Comparison of ENCODE assay signal across 8 mouse cellular contexts in the genomic region with DNA sequence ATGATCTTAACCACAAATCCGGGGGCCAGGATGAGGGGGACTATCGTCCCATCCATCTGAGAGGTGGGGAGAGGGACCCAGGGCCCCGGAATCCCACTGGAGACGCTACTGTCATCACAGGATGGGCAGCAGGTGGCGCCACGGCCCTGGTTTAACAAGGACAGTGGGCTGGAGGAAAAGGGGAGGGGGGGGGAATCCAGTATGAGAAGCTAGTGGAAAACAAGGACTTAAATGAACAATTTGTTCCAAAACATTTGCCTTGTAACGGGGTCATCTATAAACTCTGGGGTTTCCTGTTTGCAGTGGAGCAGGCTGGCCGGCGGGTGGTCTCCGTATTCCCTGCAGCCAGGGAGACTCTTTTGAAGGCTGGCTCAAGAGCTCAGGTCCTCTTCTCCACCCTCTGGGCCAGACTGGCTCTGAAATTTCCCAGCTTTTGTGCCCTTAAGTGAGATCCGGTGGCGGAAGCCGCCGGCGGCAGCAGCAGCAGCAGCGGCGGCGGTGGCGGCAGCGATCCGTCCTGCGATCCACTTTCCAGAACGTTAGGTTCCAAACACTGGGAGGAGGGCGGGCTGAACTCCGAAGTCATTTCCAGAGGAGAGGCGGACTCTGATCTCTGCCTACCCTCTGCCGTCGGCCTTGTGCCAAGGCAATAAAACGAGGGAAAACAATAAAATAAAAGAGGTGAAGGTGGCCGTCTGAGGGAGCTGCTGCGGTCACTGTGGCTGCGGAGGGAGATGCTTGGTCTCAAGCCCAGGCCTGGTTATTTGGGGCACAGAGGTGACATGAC.
DNase-seq lines count a peak whose midpoint lies in the region; ATAC-seq and TF ChIP-seq lines count a peak whose summit lies in the region.

No protein-coding gene starts in this region.

- H3K79me2 ChIP-seq in heart, adult 2 months (replicated peaks; ENCODE audit: control insufficient read depth, insufficient read depth, low read length): no peaks in the 10 kb centered on the region

- no peak; the same call in 1 of the 2 replicates for TF ChIP-seq POLR2A in heart, adult 2 months (IDR thresholded peaks at IDR 0.05; ENCODE audit: insufficient read depth, low read depth, low read length)
- no peak for TF ChIP-seq POLR2A in kidney, adult 2 months (IDR thresholded peaks at IDR 0.05; ENCODE audit: low read depth, low read length)

- H3K4me1 ChIP-seq in embryonic facial prominence, embryonic 10.5 days: peaks cover 36% of the 10 kb centered on the region
- H3K4me1 ChIP-seq in heart, adult 2 months (ENCODE audit: control insufficient read depth, insufficient read depth, low read length): peaks cover 3% of the 10 kb centered on the region; the same call in 1 of the 2 replicates
- peaks cover 9% of the 10 kb centered on the region for H3K4me1 ChIP-seq in kidney, adult 2 months (ENCODE audit: control insufficient read depth, insufficient read depth, low read length)
- H3K4me1 ChIP-seq in limb, embryonic 11.5 days (ENCODE audit: control insufficient read depth, insufficient read depth, low read length): peaks cover 12% of the 10 kb centered on the region
- peaks cover 36% of the 10 kb centered on the region for H3K4me1 ChIP-seq in midbrain, embryonic 12.5 days

- peak; percentile 26; the same call in 1 of the 2 replicates for ATAC-seq in limb, embryonic 11.5 days (ENCODE audit: insufficient number of reproducible peaks, low FRiP score, low TSS enrichment, low read depth)
- peak; percentile 59 for ATAC-seq in midbrain, embryonic 12.5 days (ENCODE audit: low FRiP score, low read depth)

- H3K4me3 ChIP-seq in embryonic facial prominence, embryonic 10.5 days: peak overlapping the region; percentile 57
- peak overlapping the region; percentile 52 for H3K4me3 ChIP-seq in heart, adult 2 months
- peak overlapping the region; percentile 23 for H3K4me3 ChIP-seq in kidney, adult 2 months (ENCODE audit: insufficient read depth, low read depth, low read length)
- peak overlapping the region; percentile 24 for H3K4me3 ChIP-seq in limb, embryonic 11.5 days (ENCODE audit: low read depth, low read length)
- peak overlapping the region; percentile 34 for H3K4me3 ChIP-seq in midbrain, embryonic 12.5 days

- 1% methylated on average over 32 of the region's 32 CpGs for WGBS in embryonic facial prominence, embryonic 10.5 days
- under 1% methylated on average over 32 of the region's 32 CpGs for WGBS in heart, adult 2 months
- 1% methylated on average over 32 of the region's 32 CpGs for WGBS in kidney, adult 2 months
- WGBS in limb, embryonic 11.5 days: under 1% methylated on average over 32 of the region's 32 CpGs
- WGBS in midbrain, embryonic 12.5 days: 1% methylated on average over 32 of the region's 32 CpGs

- H3K27ac ChIP-seq in embryonic facial prominence, embryonic 10.5 days (replicated peaks): peak overlapping the region; percentile 80
- H3K27ac ChIP-seq in heart, adult 2 months: peak overlapping the region; percentile 81
- peak overlapping the region; percentile 33 for H3K27ac ChIP-seq in kidney, adult 2 months (ENCODE audit: insufficient read depth, low read depth, low read length)
- peak overlapping the region; percentile 79 for H3K27ac ChIP-seq in limb, embryonic 11.5 days (replicated peaks; ENCODE audit: low read depth, low read length)
- peak overlapping the region; percentile 54 for H3K27ac ChIP-seq in midbrain, embryonic 12.5 days (replicated peaks)

- peak overlapping the region; percentile 41 for H3K9ac ChIP-seq in heart, adult 2 months (ENCODE audit: low read depth, low read length)
- H3K9ac ChIP-seq in limb, embryonic 11.5 days (ENCODE audit: low read length): peak overlapping the region; percentile 62
- peak overlapping the region; percentile 60 for H3K9ac ChIP-seq in midbrain, embryonic 12.5 days (replicated peaks)

- TF ChIP-seq EP300 in heart, adult 2 months (IDR thresholded peaks at IDR 0.05; ENCODE audit: insufficient read depth, low read depth, low read length): 0 out of 2 replicates have a peak, but pooled peaks have one; percentile 16

- DNase-seq in adrenal gland, adult 2 months: peak; percentile 66
- DNase-seq in embryonic facial prominence, embryonic 10.5 days (ENCODE audit: low spot score): peak; percentile 90
- peak; percentile 81 to 88 for DNase-seq in heart, adult 2 months
- peak; percentile 95 for DNase-seq in kidney, adult 2 months
- peak; percentile 90 for DNase-seq in limb, embryonic 11.5 days (ENCODE audit: low spot score)
- DNase-seq in spleen, postnatal 10 days (ENCODE audit: low spot score in 2 of 2): peak; percentile 28 to 73
- no peak for DNase-seq in MN1 (ENCODE audit: low spot score)

- intact Hi-C loops in heart, adult 2 months (cut with DNase I): loop anchor here (1.0 to 5.0 kb wide), 8 partner anchors 50 to 405 kb away; a partner anchor contains a TSS

- peak overlapping the region; percentile 72 for H3K4me2 ChIP-seq in limb, embryonic 11.5 days (ENCODE audit: low read depth, severe bottlenecking)
- H3K4me2 ChIP-seq in midbrain, embryonic 12.5 days (replicated peaks): peak overlapping the region; percentile 66

- H3K36me3 ChIP-seq in embryonic facial prominence, embryonic 10.5 days (replicated peaks): no peaks in the 10 kb centered on the region
- H3K36me3 ChIP-seq in heart, adult 2 months (ENCODE audit: control insufficient read depth, insufficient read depth, low read length): no peaks in the 10 kb centered on the region
- no peaks in the 10 kb centered on the region for H3K36me3 ChIP-seq in kidney, adult 2 months (ENCODE audit: control insufficient read depth, insufficient read depth, low read length)
- H3K36me3 ChIP-seq in limb, embryonic 11.5 days (ENCODE audit: control insufficient read depth, insufficient read depth, low read length): no peaks in the 10 kb centered on the region
- no peaks in the 10 kb centered on the region for H3K36me3 ChIP-seq in midbrain, embryonic 12.5 days

- peaks cover 54% of the 10 kb centered on the region for H3K27me3 ChIP-seq in embryonic facial prominence, embryonic 10.5 days (replicated peaks; ENCODE audit: low read depth, poor library complexity, severe bottlenecking)
- no peaks in the 10 kb centered on the region for H3K27me3 ChIP-seq in heart, adult 2 months (ENCODE audit: control insufficient read depth, insufficient read depth, low read length)
- H3K27me3 ChIP-seq in kidney, adult 2 months (replicated peaks; ENCODE audit: control insufficient read depth, insufficient read depth, low read length): no peaks in the 10 kb centered on the region
- H3K27me3 ChIP-seq in limb, embryonic 11.5 days (ENCODE audit: control insufficient read depth, insufficient read depth, low read length): no peaks in the 10 kb centered on the region
- H3K27me3 ChIP-seq in midbrain, embryonic 12.5 days: peaks cover 38% of the 10 kb centered on the region

- peaks cover 5% of the 10 kb centered on the region; the same call in 1 of the 2 replicates for H3K9me3 ChIP-seq in embryonic facial prominence, embryonic 10.5 days
- peaks cover 4% of the 10 kb centered on the region; the same call in 1 of the 2 replicates for H3K9me3 ChIP-seq in limb, embryonic 11.5 days (ENCODE audit: control insufficient read depth, low read length)
- H3K9me3 ChIP-seq in midbrain, embryonic 12.5 days: no peaks in the 10 kb centered on the region

- peak; percentile 81 for TF ChIP-seq CTCF in heart, adult 2 months (IDR thresholded peaks at IDR 0.05)
- peak; percentile 68 for TF ChIP-seq CTCF in kidney, adult 2 months (conservative IDR thresholded peaks at IDR 0.05; ENCODE audit: insufficient read depth, insufficient read length, low read depth, low read length)
